Mouse (Mus musculus): ENCODE results near the gene Kank4. TPM values are rescaled to one million over a fixed set of nuclear protein-coding genes. Genes with fewer than 3 reads are reported as not detected.

Gene Kank4
- total RNA-seq, 2 experiments from 2014 or later: not detected

DNA sequence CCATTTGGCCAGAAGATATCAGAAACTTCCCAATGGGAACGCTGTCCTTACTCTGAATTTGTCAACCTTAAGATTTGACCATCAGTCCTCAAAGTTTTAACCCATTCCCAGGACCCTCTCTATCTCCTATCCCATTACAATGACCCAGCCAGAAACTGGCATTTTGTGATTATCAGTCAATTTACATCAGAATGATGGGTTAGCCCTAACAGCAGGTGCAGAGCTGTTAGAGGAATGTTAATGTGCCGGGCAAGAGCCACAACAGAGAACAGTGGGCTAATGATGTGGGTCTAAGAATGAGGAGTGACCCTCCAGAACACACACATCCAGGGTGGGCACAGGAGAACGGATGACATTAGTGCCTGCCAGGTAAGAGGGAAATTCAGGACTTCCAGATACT, 31.1 kb downstream of the Kank4 start:
- ATAC-seq (replicated peaks; ENCODE audit: poor library complexity, severe bottlenecking): no peak

DNA sequence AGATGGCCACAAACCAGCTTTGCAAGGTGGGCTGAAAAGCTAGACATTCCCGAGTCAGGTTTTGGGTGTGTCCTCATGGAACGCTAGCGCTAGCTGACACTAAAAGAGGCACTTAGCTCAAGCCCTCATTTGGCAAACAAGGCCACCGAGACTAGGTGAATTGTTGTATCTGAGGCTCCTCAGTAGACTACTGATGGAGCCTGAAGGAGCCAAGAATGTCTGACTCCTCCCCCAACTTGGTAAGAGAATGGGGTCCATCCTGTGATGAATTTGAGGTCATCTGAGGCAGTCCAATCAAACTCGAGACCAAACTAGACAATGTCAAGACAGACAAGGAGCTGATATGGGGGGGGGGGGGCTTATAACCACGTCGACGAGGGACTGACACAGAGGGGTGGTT, 31.5 kb downstream of the Kank4 start:
- ATAC-seq (replicated peaks; ENCODE audit: poor library complexity, severe bottlenecking): no peak

DNA sequence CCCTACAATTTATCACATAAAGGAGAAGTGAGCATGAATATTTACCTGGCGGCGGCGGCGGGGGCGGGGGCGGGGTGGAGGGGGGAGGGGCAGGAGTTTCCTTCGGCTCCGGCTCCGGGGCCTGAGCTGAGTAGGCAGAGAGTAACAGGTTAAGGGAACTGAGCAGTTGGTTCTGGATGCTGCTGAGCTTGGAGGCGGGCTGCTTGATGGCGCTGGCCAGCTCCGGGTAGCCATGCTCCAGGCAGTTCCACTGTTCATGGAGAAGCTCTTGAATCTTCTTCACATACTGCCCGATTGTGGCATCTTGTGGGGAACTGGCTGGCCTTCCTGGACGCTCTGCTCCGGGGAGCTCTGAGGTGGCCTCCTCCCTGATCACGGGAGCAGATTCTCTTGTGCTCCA, 39.1 kb downstream of the Kank4 start:
- no peak for ATAC-seq (replicated peaks; ENCODE audit: poor library complexity, severe bottlenecking)

DNA sequence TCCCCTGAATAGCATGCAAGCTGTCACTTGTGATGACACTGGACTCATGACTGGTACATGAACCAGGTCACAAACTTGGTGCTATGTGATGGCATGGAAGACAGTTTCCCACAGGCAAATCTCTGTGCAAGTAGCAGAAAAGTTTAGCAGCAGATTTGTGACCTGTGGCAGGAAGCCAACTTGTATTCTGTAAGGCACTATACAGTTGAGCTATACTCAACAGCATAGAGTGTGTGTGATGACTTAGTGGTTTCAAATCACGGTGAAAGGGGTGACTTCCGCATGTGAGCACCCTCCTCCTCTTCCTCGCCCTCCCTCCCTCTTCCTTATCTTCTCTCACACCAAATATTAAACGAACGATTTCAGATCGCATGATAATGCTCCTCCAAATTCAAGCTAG, 39.9 kb downstream of the Kank4 start:
- ATAC-seq (replicated peaks; ENCODE audit: poor library complexity, severe bottlenecking): no peak

DNA sequence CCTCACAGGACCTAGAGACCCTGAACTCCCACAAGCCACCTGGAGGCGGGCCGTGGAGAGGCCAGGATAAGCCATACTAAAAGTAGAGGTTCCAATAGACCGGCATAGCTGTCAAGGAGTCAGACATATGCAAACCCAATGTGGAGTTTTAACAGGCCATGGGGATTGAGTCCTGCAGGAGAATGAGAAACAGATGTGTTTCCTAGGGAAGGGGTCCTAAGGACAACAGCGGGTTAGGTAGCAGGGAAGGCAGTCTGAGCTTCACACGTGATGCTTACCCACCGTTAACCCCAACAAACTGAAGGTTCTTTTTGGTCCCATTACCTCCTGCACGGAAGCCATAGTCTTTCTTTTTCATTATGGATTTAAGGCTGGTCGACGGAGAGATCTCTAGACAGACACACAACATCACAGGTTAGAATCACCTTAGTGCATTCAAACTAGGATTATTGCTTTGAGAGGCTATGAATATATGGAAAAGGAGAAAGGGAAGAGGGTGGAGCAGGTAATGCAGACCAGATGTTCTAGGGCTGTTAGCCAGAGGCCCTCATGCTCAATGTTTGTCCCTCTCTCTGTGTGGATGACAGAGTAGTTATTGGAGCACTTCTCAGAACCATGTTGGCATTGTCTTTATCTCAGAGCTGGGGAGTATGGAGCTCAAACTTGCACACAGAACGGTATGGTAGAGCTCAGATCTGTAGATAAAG, 40.5 kb downstream of the Kank4 start:
- ATAC-seq (replicated peaks; ENCODE audit: poor library complexity, severe bottlenecking): no peak

DNA sequence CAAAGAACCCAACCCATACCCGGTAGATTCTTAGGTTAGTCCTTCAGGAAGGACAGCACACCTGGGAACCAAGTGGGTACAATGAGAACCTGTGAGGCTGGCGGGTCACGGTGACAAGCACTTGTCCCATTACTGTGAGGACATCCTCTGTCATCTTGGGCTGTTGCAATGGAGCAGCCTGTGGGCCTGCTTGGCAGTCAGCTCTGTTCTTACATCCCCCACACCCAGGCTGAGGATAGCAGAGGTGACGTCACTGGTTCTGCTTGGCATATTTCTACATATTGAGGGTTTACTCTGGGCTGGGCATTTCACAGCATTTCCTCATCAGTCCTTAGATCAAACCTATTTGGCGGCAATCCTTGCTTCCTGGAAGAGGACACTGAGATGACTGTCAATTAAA, 43.6 kb downstream of the Kank4 start:
- ATAC-seq (replicated peaks; ENCODE audit: poor library complexity, severe bottlenecking): no peak

DNA sequence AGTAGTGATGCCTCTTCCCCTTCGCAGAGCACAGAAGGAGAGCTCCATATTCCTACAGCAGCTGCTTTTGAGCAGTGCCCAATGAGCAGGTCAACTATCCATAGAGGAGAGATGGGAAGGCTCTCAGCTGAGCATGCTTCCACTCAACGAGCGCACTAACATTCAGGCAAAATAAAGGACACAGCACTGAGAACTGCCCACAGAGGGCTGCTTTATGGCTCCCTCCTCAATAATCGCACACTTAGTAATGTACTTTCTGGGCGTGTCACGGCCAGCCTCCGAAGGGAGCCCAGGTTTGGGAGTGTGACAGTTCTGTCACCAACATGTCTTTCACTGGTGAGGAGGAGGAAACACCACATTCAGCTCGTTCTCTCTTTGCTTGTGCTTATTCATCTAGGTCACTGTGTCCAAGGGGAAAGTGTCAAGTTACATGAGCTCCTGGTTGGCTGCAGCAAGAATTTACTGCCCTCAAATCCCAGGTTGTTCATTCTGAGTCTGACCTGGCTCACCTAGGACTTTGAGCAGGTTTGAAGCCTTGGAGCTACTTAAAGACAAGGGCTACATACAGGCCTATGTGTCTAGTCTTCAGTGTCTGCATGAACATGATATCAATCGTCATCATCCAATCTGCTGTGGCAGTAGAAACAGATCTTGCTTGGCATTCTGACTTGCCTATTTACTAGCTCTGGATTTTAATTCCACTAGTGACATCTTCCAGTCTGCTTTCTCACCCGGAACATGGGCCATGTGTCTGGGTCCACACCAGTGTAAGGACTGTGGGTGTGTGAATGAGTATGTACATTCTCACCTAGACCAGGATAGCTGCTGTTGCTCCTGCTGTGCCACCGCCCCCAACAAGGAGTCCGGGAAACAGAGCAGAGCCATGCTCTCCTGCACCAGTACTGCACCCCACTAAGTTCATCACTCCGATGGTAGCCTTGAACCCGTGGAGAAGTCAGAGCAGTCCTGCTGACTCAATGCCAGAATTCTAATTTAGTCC, 49.9 kb downstream of the Kank4 start:
- no peak for ATAC-seq (replicated peaks; ENCODE audit: poor library complexity, severe bottlenecking)

DNA sequence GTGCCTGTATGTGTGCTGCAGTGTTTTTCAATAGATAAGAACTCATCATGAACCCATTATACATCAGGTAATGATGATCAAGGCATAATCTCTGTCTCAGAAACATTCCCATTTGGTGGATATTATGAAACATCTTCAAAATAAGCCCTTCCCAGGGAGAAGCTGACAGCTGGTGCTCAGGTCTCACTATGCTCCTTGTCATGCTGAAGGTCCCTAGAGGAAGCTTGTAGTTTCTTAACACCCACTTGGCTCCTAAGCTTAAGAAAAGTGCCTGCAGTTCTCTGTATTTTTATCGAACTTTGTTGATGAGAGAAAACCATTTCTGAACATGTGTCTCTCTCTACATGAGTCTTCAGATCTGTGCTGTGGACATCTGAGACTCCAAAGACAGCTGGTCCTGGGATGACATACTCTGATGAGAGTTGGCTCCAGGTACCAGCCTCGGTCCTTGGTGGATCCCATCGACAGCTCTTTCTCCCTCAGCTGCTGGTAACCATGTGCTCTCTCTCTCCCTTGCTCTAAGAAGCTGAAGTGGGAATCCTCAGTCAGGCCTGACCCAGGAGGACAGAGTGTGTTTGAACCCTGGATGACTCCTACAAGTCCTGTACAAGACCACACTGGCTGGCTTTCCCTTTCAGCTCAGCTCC, 58.3 kb downstream of the Kank4 start:
- no peak for ATAC-seq (replicated peaks; ENCODE audit: poor library complexity, severe bottlenecking)

DNA sequence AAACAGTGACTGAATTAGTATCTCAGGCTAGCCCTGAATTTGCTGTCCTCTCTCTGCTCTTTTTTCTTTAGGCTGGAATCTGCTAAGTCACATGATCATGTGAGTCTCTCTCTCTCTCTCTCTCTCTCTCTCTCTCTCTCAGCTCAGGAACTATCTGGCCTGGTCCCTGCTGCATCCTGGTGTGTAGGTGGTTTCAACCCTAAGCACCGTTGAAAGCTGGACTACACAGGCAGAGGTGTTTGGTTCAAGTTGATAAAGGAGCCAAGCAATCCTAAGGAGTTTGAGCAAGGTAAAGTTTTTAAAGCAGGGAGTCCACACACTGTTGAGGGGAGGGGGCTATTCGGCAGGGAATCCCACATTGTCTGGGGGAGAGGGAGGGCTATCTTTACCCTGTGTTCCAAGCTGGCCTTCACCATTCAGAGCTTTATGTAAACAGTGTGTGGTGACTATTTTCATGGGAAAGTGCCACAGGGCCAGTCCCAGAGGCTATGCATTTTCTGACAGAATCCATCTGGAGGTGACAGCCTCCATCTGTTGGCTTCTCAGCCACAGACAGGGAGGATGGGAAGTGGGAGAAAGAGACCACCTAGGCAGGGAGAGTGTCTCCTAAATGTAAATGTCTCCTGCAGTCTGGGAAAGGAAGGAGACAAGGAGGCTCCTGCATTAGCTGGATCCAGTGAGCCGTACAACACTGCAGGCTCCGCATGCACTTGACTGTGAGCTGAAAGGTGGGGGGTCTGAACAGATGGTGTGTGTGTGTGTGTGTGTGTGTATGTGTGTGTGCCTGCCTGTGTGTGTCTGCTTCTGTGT, 59.1 kb downstream of the Kank4 start:
- ATAC-seq (replicated peaks; ENCODE audit: poor library complexity, severe bottlenecking): no peak

DNA sequence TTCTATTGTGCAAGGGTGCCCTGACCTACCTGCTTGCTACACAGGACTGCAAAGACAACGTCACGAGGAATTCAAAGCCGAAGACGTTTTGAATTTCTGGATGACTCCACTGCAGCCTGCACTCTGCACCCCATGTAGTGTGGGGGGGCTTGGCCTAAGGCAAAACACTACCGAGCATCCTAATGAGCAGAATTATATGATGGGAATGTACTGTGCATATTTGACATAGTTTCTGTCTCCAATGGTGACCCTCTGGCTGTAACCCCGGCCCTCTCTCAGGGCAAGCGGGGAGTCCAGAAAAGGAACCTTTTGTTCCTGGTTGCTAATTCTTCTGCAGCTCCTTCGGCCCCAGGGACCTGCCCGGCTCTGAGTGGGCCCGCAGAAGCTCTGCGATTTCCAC, 61.2 kb downstream of the Kank4 start:
- no peak for ATAC-seq (replicated peaks; ENCODE audit: poor library complexity, severe bottlenecking)

DNA sequence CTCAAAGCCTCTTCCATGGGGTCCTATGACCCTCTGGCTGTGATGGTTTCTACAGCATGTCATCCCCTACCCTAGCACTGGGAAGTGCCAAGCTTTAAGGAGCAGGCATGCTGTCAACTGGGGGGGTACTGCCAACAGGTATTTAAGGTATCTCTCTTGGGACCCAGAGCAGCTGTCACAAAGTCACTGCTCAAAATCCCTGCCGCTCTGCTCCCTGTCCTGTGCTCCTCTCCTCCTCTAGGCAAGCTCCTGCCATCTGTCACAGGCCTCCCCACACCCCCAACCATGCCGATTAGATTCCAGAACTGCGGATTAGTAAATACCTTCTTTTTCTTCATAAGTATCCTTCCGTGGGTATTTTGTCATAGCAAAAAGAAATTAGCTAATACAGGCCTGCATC, 62.9 kb downstream of the Kank4 start:
- no peak for ATAC-seq (replicated peaks; ENCODE audit: poor library complexity, severe bottlenecking)

DNA sequence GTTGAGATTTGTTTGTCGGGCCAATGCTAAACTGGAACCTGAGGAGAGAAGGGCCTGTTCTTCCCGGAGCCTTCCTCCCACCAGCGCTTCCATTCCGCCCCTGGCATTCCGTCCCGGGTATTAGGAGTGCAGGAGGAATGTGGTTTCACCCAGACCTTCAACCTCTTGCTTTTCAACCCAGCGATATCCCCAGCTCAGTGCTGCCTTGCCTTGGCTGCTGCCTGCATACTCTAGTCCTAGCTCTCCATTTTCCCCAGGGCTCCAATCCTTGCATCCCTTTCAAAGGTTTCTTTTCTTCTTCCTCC, 73.5 kb downstream of the Kank4 start:
- no peak for ATAC-seq (replicated peaks; ENCODE audit: poor library complexity, severe bottlenecking)

DNA sequence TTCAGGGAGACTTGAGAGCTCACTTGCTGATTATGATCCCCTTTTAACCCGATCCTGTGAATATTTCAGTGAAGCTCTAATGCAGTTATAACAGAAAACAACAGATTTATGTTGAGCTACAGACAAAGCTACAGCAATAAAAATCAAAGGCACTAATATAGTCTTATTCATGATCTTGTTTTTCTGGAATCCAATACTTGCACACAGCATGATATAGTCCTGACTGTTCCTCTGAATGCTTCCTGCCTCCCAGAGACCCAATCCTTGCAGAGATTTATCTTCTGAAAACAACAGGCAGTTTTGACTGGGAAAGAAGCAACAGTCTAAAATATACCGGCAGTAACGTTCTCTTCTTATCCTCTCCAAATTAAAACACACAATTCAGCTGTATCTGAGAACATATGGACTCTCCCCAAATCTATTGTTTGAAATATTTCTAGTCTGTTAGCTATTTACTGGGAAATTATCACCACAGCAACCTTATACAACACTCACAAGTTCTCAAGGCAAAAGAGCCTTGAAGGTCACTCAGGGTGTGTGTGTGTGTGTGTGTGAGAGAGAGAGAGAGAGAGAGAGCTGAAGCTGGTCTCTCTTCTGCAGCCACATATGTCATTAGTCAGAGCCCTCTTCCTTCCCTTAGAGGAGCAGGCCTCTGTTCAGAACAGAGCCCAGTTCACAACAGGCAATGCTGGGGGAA, 74.0 kb downstream of the Kank4 start:
- ATAC-seq (replicated peaks; ENCODE audit: poor library complexity, severe bottlenecking): no peak

DNA sequence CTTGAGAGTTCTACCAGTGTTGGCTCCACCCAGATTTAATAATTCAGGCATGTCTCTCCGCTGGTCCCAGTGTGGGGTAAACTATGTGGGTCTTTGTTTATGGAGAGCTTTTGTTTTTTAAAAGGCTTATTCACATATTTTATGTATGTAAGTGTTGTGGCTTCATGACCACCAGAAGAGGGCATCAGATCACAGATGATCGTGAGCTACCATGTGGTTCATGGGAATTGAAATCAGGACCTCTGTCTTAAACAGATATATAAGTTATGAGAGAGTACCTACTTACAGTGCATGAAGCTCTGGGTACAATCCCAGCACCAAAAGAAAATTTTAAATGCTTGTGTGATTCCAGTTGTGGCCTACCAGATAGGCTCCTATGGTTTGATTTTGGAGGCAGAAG, 77.6 kb downstream of the Kank4 start:
- ATAC-seq (replicated peaks; ENCODE audit: poor library complexity, severe bottlenecking): no peak

DNA sequence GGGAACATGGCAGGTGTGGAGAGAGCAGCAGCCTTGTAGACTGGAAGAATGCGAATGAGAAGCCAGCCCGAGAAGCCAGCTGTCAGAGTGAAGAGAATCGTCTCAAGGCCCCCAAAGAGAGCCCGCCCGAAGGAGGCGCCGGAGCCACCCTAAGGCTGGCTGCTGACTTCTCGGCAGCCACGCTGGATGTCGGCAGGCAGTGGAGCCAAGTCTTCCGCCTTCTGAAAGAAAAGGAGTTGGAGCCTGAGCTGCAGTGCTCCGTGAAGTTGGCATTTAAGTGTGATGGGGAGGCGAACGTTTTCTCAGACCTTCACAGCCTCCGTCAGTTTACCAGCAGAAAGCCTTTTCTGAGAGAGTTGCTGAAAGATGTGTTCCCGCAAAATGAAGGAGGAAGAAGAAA, 83.7 kb downstream of the Kank4 start:
- ATAC-seq (replicated peaks; ENCODE audit: poor library complexity, severe bottlenecking): no peak

DNA sequence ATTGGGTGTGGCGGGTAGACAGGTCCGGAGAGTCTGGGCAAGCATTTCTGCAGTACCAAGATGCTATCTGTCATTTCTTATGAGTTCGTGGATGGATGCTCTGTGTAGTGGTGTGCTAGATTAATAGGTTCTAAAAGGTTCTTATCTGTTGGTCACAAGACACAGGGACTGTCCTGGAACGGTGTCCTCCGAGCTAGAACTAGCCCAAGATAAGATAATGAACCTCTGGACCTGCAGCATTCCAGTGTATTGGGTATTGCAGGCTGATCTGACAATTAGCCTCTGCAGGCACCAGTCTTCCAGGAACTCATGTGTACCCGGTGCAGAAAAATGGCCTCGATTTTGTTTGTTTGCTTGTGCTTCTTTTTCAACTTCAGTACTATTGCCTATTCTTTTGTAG, 88.6 kb downstream of the Kank4 start:
- no peak for ATAC-seq (replicated peaks; ENCODE audit: poor library complexity, severe bottlenecking)

DNA sequence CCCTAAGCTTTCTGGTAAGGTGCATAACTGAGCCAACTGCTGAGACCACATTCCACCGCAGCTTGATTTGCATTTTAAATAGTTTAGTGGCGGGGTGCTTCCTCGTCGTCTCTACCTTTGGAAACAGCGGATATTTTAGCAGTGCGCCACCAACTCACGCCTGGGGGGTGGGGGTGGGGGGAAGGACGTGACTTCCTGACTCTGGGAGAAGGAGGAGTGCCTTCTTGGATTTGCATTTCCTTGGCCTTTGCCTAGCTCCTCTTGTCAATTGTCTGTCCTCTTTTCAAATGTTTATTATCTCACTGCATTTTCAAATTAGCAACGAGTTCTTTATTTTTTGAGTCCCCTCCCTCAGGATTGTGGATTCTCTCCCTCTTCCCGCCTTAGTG, 89.4 kb downstream of the Kank4 start:
- no peak for ATAC-seq (replicated peaks; ENCODE audit: poor library complexity, severe bottlenecking)

DNA sequence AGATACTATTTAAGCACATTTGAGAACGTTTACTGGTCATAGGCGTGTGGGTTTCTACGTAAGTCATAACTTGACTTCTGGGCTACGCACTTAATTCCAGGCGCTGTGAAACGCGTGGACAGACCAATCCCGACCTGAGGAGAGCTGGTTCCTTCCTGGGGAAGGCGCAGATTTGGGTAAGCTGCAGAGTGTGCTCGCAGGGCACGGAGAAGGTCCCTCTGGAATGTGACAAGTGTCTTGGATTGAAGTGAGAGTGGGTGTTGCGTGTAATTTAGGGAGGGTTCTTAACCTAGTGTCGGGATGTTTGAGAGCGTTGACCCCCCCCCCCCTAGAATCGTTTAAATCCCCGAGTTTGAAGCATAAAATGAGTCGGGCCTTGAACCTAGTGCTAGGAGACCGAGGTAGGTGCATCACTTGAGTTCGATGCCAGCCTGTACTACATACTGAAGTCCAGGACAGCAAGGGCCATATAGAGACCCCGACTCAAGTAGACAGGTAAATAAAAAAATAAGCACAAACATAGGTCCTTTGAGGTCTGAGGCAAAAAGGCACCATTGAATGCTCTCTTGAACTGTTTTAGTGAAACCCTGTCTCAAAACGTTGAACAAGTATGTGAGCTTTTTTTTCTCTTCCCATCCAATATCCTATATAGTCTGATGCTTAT, 89.9 kb downstream of the Kank4 start:
- ATAC-seq (replicated peaks; ENCODE audit: poor library complexity, severe bottlenecking): no peak

DNA sequence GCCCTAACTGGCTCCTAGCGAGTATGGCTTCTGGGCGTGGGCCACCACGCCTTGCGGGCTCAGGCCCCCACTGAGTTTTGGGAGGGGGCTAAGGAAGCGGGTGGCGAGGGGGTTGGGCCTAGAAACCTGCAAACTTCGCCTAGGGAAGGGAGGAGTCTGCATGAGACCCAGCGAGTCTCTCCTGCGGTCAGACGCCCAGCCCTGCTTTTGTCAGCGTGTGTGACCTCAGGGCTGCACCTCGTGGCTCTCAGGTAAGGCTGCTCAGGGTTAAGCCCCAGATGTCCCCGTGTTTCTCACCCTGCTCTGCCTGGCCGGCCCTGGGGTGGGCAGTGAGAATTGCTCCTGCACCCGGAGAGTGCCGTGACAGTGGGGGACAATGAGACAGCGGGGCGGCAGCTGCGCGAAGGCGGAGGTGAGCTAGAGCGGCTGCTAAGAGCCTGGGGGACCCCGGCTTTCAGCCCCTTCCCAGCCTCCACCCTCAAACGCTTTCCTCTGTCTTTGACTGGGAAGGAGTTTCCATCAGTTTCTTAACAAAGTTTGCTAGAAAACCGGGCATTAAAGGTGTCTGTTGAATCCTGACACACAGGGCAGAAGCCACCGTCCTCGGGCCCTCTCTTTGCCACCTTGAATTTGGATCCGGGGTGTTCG, 90.6 kb downstream of the Kank4 start, which contains the start of gene L1td1:
TSS of gene L1td1 (plus strand) at position 145 of the 648 bp plus-strand sequence.
- peak; percentile 24 for ATAC-seq (replicated peaks; ENCODE audit: poor library complexity, severe bottlenecking)

Data from granulocyte monocyte progenitor cell, adult 5-6 weeks (primary cell).